Mouse (Mus musculus) right cerebral cortex, adult 2 months (tissue): ENCODE data around the gene Ccdc57.
"Not testable (repeated sequence)": the region's sequence is repeated elsewhere in the genome, so short reads cannot be mapped to it uniquely, and the experiment has no call there.

Source experiments
- DNase-seq, 2 experiments: peaks; one replicate each; pipeline ENCODE4 v3.0.0; 2021 to 2022; ENCODE audit warnings: low spot score in 2 of 2

The Ccdc57 gene

DNA sequence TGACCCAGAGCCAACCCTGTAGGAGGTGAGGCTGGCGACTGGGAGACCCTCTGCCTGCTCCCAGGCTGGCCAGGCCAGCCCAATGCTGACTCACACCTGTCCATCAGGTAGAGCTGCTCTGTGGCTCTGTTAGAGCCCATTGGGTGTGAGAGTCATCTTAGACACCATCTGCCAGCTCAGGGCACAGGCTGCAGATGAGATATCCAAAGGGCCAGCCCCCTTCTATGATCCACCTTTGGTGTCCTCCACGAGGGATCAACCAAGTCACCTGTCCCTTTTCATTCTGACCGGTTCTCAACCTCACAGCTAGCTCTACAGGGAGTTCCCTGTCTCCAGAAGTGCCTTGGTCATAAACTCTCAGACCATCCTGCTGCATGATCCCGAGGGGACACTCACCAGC lies 110.4 kb downstream of the Ccdc57 start:
- DNase-seq, result no peak

DNA sequence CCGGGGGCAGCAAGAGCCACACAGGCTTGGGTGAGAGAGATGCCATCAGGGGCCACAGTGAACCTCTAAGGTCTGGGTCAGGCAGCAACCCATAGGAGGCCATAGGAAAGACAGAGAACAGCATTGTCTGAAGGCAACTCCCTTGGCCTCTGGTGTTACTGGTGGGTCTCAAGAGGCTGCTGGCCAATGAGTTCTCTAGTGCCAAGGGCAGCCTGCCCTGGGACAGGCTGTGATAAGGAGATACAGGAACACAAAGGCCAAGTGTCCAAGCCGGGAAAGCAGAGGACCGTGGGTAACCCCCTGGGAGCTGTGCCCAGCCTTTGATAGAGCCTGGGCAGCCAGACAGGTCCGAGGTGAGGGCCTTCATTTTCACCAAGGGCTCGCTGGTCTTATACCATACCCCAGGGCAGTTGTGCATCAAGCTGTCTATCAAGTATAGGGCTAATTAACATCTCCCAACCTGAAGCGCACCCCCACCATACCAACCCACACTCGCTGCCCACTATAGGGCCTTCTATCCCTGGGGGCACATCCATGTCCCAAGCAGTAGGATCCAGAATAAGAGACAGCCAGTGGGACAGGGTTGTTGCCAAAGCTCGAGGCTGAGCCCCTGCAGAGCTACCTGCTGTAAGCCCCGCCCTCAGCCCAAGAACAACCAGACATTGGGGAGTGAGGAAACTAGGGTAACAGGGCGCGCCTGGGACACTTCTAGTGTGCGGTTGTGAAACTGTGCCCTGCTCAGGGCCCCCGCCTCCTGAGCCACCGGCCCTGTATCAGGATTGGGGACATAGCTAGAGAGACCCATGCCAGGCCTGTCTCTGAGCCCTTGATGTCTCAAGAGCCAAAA lies 111.4 kb downstream of the Ccdc57 start:
- DNase-seq, result no peak

DNA sequence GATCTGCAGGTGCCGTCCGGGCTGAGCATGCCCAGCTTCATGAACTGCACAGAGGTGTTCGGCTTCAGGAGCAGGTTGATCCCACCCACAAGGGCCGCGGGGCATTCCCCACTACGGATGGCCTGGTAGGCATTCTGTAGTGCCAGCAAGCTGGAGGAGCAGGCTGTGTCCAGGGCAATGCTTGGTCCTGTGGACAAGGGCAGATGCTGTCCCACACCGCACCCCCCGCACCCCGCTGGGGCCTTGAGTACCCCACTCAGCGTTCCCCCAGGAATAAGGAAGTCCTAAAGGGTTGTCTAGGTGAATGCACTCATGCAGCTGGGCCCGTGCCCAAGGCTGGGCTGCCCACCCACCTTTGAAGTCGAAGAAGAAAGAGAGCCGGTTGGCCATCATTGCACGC lies 112.1 kb downstream of the Ccdc57 start:
- no peak for DNase-seq

DNA sequence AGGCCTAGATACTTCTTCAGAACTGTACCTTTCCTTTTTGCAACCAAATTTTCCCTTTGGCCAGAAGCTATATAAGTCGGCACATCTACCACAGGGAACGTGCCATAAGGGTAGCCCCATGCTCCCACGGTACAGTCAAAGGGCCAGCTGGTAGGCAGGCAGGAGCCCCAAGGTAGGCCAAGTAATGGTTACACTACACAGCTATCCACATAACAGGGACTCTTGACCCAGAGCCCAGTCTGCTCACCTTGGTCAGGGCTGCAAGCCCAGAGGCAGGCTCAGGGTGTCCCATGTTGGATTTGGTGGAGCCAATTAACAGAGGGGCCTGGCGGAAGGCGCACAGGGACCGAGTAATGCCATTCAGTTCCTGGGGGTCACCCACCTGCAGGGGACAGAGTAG lies 113.1 kb downstream of the Ccdc57 start:
- DNase-seq, result no peak

DNA sequence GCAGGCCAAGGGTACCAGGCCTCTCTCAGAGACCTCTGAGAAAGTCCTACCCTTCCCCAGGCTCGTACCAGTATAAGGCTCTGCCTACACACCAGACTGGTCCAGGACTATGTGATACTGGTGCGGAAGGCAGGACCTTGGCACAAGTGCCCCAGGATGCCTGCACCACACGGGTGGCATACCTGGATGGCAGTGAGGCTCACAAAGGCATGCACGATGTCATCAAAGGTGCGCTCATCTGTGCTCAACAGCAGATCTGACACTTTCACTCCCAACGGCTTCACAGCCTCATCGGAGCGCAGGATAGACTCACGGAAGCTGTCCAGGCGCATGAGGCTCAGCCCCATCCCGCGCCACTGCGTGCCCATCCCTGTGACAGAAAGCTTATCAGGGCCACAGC lies 114.4 kb downstream of the Ccdc57 start:
- no peak for DNase-seq

DNA sequence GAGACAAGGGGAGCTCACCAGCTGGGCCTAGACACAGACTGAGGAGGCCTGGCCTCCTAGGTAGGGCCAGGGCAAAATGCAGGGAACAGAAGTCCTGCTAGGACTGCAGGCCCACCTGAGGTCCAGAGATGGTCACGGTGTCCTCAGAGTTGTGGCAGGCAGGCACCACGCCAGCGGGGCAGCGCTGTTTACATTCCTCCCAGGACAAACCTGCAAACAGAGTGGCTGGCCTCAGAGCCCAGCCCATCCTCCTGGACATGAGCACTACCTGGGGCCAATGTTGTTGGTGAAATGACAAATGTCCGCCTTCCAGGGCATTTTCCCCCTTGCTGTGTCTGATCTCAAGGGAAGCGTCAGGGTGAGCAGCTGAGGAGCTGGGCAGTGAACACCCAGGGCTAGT lies 115.3 kb downstream of the Ccdc57 start:
- no peak for DNase-seq

DNA sequence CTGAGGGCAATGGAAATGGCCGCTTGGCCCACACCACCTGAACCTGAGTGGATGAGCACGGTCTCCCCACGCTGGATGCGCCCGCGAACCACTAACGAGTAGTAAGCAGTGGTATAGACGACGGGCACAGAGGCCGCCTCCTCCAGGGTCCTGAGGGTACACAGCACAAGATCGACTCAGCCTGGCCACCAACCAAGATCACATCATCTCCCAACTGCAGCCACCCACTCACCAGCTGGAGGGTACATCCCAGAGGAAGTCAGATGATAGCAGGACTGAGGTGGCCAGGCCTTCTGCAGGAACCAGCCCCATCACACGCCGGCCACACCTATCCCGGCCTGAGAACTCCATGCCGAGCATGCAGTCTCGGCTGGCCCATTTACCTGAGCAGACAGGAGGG lies 120.6 kb downstream of the Ccdc57 start:
- DNase-seq, result peak in 1 of 2 experiments; percentile 30

DNA sequence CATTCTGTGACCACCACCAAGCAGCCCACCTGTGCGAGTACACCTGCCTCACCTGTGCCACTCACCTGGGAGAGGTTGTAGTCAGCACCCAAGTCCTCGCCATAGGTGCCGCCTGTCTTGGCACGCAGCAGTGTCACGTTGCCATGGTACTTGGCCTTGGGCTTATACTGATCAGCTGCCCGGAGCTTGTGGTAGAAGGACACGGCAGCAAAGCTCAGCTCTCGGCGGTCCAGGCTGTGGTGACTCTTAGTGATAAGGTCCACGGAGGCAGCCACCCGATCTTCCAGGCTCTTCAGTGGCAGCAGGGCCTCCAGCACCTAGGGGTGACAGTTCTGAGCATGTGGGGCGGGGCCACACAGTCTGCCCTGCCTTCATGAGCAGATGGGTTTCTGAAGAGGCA lies 124.7 kb downstream of the Ccdc57 start:
- DNase-seq, result no peak

DNA sequence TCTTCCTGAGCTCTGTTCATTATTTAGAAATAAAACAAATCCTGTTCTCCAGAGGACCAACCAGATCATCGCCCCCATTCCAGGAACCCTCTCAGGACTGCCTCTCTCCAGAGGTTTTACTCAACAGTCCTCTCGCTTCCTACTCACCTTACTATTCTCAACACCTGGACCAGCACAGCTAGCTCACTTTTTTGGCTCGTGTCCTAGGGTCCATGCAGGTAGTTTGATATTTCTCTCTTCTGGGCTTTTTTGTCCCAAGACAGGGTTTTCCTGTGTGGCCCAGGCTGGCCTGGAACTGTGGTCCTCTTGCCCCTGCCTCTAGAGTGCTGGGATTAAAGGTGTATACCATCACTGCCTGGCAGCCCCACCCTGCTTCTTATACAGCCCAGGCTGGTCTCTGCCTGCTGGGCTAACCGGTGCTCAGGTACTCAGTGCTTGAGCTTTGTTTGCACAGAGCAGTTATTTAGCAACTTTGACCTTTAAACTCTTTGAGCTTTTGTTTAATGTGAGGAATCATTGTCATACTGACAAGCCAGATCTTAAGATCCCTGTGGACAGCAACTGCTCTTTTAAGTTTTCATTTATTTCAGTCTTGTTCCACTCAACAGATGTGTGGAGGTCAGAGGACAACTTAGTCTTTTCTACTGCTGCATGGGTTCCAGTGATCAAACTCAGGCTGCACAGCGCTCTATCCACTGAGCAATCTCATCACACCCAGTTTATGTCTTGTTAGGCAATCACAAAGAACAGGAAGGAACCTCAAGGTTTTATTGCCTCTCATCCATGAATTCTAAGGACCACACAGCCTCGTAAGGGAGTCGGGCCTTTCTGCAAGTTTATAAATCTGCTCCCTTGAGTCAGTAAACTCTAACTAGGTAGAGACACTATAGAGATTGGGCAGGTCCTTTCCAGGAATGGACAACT lies 127.0 kb downstream of the Ccdc57 start:
- no peak for DNase-seq

DNA sequence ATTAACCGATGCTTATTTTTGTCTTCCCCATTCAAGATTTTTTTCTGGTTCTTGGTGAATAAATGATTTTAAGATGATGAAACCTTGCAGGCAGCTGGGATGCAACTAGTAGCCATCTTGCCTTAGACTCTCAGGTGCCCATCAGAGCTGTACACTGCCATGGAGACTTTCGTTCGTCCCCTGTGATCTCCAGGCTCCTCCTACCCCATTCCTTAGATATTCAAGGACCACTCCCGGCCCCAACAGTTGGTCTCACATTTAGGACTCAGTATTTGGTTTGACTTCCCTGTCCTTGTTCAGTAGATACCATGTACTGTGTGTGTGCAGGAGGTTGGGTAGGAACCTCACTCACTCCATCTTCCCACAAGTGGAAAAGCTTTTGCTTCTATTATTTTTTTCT lies 127.9 kb downstream of the Ccdc57 start:
- no peak for DNase-seq

DNA sequence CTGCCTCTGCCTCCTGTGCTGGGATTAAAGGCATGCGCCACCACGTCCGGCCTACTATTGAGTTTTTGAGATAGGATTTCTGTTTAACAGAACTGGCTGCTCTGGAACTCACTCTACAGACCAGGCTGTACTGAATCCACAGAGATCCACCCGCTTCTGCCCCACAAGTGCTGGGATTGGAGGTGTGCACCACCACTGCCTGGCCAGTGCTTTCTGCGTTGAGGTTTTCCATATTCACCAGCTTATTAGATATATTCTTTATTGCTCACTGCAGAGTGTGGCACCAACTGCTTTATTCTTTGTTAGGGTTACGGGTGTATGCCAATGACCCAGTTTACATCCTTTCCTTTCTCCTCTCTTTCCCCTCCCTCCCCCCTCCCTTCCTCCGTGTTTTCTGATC lies 128.4 kb downstream of the Ccdc57 start:
- DNase-seq, result no peak

DNA sequence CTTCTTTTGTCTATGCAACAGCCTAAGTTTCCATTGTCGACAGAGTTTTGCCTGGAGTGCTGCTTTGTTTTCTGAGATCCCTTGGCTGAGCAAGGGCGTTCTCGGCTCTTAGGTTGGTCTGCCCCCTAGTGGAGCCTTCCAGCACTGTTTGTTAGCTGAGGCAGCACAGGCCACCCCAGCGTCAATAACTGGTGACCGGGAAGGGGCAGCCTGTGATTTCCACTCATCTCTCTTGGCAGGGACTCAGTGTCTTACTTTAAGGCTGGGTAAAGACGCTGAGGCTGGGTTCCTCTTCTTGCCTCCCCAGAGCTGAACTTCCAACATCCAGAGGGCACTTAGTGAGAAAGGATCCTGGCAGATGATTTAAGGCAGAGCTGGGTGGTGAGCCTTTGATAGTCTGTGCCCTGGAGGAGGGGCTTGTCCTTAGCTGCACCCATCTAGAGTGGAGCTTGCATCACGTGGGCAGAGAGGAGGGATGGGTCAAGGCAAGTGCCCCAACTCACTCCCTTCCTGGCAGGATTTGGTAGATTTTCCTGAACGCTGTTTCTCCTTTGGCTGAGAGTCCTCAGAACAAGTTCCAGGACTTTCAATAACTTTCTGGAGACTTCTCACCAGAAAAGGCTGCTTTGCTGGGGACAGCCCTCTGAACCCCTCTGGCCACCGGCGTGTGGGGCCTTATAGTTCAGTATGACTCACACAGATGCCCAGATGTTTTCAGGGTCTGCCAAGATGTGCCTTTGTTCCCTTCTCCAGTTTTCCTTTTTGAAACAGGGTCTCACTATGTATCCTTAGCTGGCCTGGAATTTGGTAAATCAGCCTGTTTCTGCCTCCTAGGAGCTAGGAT lies 132.4 kb downstream of the Ccdc57 start:
- DNase-seq, result peak; percentile 89 to 90

DNA sequence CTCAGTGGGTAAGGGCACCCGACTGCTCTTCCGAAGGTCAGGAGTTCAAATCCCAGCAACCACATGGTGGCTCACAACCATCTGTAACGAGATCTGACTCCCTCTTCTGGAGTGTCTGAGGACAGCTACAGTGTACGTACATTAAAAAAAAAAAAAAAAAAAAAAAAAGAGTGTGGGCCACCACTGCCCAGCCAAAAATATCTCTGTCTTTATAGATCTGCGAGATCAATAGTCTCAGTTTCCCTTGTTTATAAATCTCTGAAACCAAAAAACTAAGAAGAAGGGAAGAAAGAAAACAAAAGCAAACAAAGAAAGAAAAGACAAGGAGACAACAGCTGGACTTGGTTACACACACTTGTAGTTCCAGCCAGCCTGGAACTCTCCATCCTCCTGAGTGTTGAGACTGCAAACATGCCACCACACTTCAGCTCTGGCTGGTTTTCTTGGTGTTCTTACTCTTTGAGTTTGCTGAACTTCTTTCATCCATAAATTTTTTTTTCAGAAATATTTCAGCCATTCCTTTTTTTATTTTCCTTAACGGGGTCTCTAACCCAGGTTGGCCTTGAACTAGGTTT lies 133.3 kb downstream of the Ccdc57 start:
- DNase-seq, result no peak

DNA sequence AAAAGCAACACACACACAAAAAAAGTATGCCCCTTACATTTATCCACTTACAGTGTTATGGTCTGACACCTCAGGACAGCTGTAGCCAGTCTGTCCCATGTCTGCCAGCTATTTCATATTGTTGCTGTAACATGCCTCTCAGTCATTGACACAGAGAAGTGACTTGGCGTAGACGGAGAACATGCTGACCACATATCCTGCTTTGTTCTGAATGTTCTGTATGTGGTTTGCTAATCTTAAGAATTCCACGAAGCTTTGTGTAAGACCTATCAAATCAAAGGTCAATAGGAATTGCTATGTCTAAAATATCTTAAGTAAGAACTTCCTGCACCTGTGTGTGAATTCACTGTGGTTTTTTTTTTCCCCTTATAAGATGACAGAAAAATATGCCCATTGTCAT lies 134.4 kb downstream of the Ccdc57 start:
- DNase-seq, result no peak

DNA sequence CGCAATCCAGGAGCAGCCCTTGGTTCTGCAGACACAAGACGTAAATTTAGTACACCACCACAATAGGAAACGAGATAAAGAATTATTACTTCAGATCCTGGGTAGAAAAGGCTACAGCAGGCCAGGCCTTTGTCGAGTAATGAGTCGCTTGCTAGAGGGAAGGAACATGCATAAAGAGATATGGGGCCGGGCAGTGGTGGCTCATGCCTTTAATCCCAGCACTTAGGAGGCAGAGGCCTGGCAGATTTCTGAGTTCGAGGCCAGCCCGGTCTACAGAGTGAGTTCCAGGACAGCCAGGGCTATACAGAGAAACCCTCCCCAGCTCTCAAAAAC lies 136.1 kb downstream of the Ccdc57 start:
- no peak for DNase-seq

DNA sequence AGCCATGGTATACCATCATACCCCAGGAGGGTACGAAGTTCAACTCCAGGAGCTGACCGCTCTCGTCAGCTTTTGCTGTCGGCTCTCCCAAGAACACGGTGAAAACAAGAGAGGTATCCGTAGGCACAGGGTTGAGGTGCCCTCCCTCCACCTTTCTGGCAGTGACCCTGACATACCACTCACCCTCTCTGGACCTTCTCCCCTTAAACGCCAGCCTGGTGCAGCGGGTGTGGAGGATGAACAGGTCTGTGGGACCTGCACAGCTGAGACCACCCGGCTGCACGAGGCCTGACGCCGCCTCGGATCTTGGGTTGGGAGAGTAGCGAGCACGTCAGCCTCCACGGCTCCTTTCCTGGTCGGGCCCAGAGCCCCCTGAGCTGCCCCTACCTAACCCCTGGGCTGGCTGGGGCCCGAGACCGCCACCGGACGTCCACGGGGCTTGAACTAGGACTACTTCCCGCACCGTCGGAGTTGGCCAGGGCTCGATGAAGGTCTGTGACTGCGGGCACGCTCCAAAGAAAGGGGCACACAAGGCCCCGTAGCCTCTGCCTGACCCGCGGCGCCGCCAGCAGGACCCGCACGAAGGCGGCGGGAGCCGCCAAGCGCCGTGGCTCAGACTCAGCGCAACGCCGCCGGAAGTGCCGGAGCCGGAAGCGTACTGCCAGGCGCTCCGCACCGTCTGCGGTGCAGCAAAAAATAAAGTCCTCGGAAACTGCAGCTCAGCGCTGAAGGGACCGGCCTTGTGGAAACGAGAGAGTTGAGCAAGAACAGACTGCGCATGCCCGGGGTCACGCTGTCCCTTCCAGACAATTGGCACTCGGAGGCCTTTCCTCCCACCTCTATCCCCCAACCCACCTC lies 136.7 kb downstream of the Ccdc57 start, which contains the start of gene Dus1l:
Dus1l (minus strand) TSS at position 648 of the 858 bp plus-strand sequence.
- peak; percentile 97 to 99 for DNase-seq

DNA sequence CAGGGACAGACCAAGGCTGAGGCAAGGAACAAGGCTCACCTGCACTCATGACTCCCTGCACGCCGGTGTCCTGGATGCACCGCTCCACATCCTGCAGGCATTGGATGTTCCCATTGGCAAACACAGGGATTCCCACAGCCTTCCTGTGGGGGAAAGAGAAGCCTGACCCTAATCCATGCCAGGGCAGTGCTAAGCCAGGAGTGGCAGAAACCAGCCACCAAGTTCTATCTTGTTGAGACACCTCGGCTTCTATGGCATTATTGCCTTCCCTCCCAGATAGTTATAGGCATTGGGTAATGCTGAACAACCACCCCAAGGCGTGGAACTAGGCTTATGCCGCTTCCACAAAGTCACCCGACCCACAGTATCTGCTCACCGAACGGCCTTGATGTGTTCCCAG lies 140.0 kb downstream of the Ccdc57 start:
- no peak for DNase-seq

DNA sequence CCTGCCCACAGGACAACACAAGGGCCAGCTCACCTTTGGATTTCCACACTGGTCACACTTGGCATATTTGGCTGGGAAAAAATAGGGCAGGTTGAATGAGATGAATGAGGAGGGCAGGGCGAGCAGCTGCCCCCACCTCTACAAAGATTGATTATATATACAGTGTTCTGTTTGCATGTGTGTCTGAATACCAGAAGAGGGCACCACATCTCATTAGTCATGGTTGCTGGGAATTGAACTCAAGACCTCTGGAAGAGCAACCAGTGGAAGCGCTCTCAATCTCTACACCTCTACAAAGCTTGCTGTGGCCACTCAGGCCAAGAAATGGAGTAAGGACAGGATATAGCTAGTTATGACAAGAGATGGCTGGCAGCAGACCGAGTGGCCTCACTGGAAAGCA lies 142.9 kb downstream of the Ccdc57 start:
- no peak for DNase-seq

DNA sequence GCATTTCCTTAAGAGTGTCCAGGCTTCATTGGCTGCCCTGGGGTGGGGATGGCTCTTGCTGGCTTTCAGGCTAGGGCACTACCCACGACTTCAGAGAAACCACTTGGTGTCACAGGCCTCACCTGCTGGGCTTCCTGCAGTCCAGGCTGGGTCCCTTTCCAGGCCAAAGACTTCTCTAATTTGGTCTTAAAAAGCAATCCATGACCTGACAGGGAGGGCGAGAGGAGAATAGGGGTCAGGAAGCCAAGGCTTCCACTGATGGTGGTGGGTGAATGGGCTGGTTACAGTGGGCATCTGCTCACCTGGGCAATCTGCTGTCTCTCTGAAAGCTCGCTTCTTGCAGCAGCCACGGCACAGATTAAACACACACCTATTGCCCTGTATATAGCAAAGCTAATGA lies 143.3 kb downstream of the Ccdc57 start:
- DNase-seq, result no peak

DNA sequence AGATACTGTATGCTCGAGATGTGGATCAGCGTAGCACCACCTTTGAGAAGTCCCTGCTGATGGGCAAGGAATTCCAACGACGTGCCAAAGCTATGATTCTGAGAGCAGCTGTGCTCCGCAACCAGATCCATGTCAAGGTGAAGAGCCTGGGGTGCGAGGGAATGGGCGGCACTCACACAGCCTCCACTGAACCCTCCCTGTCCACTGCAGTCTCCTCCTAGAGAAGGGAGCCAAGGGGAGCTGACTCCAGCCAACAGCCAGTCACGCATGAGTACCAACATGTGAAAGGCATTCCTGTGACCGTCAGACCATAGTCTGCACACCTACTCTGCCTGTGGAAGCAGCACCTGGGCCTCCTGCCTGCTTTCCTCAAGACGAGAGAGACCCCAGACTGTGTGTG lies 144.2 kb downstream of the Ccdc57 start:
- not testable (repeated sequence) for DNase-seq

DNA sequence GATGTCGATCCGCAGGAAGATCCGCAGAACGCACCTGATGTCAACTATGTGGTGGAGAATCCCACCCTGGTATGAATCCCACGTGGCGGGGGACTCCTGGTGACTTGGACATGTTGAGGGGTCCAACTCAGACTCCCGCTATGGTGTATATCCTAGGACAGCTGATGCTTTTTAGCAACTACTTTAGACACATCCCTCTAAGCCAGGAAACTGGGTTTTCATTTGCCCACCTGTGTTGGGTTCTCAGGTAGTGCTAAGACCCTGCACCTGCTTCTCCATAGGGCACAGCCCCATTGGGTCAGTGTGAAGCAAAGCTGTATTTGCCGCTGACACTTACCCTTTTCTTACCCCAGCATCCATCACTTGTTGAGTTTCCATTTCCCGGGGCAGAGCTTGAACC lies 147.5 kb downstream of the Ccdc57 start:
- DNase-seq, result no peak
